In the genomic region with DNA sequence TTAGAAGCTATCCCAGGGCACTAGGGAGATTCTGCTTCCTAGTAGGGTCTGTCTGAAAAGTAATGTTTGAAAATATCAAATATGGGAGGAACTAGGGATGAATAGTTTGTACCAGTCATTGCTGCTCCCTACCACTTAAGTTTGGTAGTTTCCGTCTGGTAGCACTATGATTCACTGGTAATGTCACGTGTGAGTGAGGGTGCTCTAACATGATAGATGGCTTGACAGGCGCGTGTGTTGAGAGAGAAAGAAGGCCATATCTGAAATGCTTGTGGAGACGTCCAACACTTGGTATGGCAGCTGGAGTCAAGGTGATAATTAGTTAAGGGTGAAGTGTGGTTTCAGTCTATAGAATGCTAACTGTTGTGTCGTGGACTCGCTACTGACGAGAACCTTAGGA, we compare ENCODE assay signal across 8 mouse cellular contexts. TPM values are rescaled to one million over a fixed set of nuclear protein-coding genes. Genes with fewer than 3 reads are reported as not detected.
A peak's percentile ranks its signal among the peaks of the same experiment; 100 is the strongest.
DNase-seq lines count a peak whose midpoint lies in the region; ATAC-seq and TF ChIP-seq lines count a peak whose summit lies in the region.

No protein-coding gene starts in this region.

- H3K9me3 ChIP-seq in embryonic facial prominence, embryonic 10.5 days = no peaks in the 10 kb centered on the region
- H3K9me3 ChIP-seq in intestine, embryonic 15.5 days = no peaks in the 10 kb centered on the region

- peak overlapping the region; percentile 97; the same call in 1 of the 2 replicates for H3K27ac ChIP-seq in layer of hippocampus, adult 2 months
- no peak overlapping the region for H3K27ac ChIP-seq in embryonic facial prominence, embryonic 10.5 days (replicated peaks)
- H3K27ac ChIP-seq in intestine, embryonic 15.5 days = no peak overlapping the region

- no peak for ATAC-seq in intestine, embryonic 15.5 days
- 0 out of 2 replicates have a peak, but pooled peaks have one; percentile 20 for ATAC-seq in monocyte, adult 5-6 weeks (replicated peaks; ENCODE audit: insufficient number of reproducible peaks, low FRiP score, low TSS enrichment, poor library complexity, severe bottlenecking)

- H3K4me3 ChIP-seq in layer of hippocampus, adult 2 months = peak overlapping the region; percentile 96
- H3K4me3 ChIP-seq in embryonic facial prominence, embryonic 10.5 days = peak overlapping the region; percentile 89
- no peak overlapping the region; the same call in 1 of the 2 replicates for H3K4me3 ChIP-seq in intestine, embryonic 15.5 days (replicated peaks)

- peaks cover 33% of the 10 kb centered on the region for H3K4me1 ChIP-seq in embryonic facial prominence, embryonic 10.5 days
- peaks cover 15% of the 10 kb centered on the region for H3K4me1 ChIP-seq in intestine, embryonic 15.5 days (replicated peaks)

- peak overlapping the region; percentile 73 for H3K4me2 ChIP-seq in intestine, embryonic 15.5 days (replicated peaks)

- peaks cover 4% of the 10 kb centered on the region; the same call in 1 of the 2 replicates for H3K36me3 ChIP-seq in embryonic facial prominence, embryonic 10.5 days (replicated peaks)
- no peaks in the 10 kb centered on the region for H3K36me3 ChIP-seq in intestine, embryonic 15.5 days

- DNase-seq in layer of hippocampus, adult 2 months (ENCODE audit: low spot score in 2 of 2) = no peak
- DNase-seq in layer of hippocampus, adult 9-10 months (ENCODE audit: low spot score) = no peak
- DNase-seq in embryonic facial prominence, embryonic 10.5 days (ENCODE audit: low spot score) = no peak
- no peak for DNase-seq in urinary bladder, postnatal 14 days (ENCODE audit: low spot score)
- DNase-seq in spleen, postnatal 14 days (ENCODE audit: low spot score in 2 of 2) = no peak
- no peak for DNase-seq in gastrocnemius, postnatal 25 days

- H3K9ac ChIP-seq in intestine, embryonic 15.5 days = no peak overlapping the region

- no peak for TF ChIP-seq CTCF in layer of hippocampus, adult 2 months (conservative IDR thresholded peaks at IDR 0.05)

- 84% methylated on average over 8 of the region's 8 CpGs for WGBS in embryonic facial prominence, embryonic 10.5 days
- 67% methylated on average over 8 of the region's 8 CpGs for WGBS in intestine, embryonic 15.5 days

- H3K27me3 ChIP-seq in embryonic facial prominence, embryonic 10.5 days (replicated peaks; ENCODE audit: low read depth, poor library complexity, severe bottlenecking) = no peaks in the 10 kb centered on the region
- H3K27me3 ChIP-seq in intestine, embryonic 15.5 days (replicated peaks) = no peaks in the 10 kb centered on the region

RNA-seq across cellular contexts. Expression of a gene that starts 1.2 kb away (rescaled TPM):
- total RNA-seq in layer of hippocampus, adult 2 months (2021) = 10 to 100 TPM; 65.8 to 70.8 TPM
- 20.6 and 21.3 TPM in 2 replicates for polyA plus RNA-seq in embryonic facial prominence, embryonic 10.5 days (2016; fragmentation: Nextera tagmentation; extraction: Ambion mirVana)
- polyA plus RNA-seq in intestine, embryonic 15.5 days (2015; fragmentation: Nextera tagmentation; extraction: Ambion mirVana) = 24.5 and 24.6 TPM in 2 replicates
- total RNA-seq in monocyte, adult 5-6 weeks (2017) = 36.1 to 43.1 TPM (median 36.5 TPM) in 3 replicates
- 10 to 100 TPM; 15.8 to 16.3 TPM for total RNA-seq in gastrocnemius, postnatal 25 days (2021)
